Mouse (Mus musculus) spleen, adult 2 months (tissue): ENCODE measurements around the gene Gm45711.

Experiments used
- CTCF ChIP-seq: fragments of 200-500 bp; IDR thresholded peaks from 2 replicates; pipeline ENCODE4 v1.5.1; 2011; ENCODE audit warnings: mild to moderate bottlenecking, inconsistent platforms; ENCODE audit not compliant: insufficient read depth, insufficient read length, insufficient replicate concordance; ENCODE audit errors: extremely low read depth
- POLR2A ChIP-seq: fragments of 200-500 bp; IDR thresholded peaks from 2 replicates; pipeline ENCODE4 v1.6.1; 2011; ENCODE audit warnings: low read depth, low read length, inconsistent platforms

DNA sequence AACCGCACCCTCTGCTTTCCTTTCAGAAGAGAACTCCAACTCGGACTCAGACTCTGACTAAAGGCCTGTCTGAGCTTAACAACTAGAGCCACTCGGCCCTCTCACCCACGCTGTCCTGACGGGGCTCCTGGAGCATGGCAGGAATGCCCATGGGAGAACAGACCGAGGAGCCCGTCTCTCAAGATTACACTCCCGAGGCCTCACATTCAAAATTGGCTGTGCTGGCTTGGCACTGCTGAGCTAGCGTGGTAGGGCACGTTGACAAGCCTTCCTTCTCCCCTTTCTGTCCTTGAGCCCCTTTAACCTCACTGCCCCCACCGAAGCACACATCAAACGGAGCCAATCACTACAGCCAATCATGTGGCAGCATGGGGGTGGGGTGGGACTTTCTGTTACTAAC, 36.8 kb upstream of the Gm45711 start:
- no peak for TF ChIP-seq POLR2A
- TF ChIP-seq CTCF: no peak
